Mouse (Mus musculus) cerebellum, postnatal 25 days (tissue): Measurements from ENCODE around the gene Slco2b1.
A peak's percentile ranks its signal among the peaks of the same experiment; 100 is the strongest.

Source experiments
- DNase-seq, 2 experiments: peaks; one replicate each; pipeline ENCODE4 v3.0.0; 2021; ENCODE audit warnings: mixed read lengths in 2 of 2

Slco2b1 gene

DNA sequence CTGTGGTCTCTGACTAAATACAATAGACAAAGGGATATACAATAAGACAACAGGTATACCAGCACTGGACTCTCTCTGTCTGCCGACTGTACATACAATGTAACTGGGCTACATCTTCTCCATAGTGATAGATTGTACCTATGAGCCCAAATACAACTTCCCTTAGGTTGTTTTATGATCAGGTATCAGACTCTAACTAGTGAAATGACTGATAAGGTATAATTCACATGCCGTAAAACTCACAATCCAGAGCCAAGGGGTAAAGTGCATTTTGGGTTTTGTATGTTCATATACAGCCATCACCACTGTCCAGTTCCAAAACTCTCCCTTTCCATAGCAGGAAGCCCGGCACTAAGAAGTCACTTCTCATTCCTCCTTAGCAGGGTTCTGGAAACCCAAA is 17.8 kb downstream of the Slco2b1 start:
- no peak for DNase-seq

DNA sequence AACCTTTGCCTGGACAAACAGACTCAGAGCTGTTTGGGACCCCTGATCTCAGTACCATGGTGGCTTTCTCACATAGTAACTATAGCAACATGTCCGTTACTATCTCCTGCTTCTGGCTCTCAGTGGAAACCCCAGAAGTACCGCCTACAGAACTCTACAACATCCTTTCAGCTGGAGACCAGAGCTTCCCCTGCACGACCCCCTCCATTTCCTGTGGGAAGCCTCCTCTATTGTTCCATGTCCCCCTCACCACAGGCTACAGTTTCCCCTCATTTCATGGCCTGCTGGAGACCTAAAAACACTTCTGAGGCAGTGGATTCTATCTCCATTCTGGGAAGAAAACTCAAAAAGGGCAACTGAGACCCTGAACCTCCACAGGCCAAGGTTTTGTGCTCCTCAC is 18.7 kb downstream of the Slco2b1 start:
- no peak for DNase-seq

- no peak for DNase-seq
These were observed 20.3 kb downstream of the Slco2b1 start for GRCm38 (mm10) chr7:99690819-99691218.

DNA sequence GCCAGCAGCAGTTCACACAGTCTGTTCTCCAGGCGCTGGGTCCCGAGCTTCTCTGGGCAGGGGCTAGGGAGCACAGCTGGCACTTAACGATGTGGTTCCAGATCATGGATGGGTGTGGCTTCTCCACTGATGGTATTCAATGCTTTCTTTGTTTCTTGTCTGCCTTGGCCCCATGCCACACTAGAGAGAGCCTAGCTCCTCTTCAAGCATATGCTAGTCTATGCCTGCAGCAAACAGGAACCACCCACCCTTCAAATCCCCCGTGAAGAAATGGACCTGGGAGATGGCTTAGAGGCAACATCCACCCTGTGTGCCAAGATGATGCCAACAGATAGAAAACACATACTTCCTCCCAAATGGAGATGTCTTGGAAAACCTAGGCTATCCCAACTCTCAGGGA is 27.1 kb downstream of the Slco2b1 start:
- no peak for DNase-seq

DNA sequence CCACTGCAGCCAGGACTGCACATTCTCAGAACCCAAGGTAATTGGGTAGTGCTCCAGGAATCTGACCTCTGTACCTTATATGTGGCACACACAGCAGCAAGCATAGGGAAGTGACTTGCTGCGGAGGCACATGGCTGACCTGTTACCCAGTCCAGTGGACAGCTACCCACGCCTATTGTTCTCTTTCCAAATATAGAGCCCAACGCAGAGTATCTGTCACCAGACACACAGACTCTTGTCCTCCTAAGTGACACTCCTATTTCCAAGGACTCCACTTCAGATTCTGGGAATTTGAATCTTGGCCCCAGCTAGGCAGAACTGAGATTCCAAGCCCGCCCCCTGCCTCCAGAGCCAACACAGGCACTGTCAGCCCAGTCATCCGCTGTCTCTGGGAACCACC is 30.4 kb downstream of the Slco2b1 start:
- DNase-seq = no peak

- no peak for DNase-seq
These were observed 36.2 kb downstream of the Slco2b1 start for GRCm38 (mm10) chr7:99674890-99675289.

DNA sequence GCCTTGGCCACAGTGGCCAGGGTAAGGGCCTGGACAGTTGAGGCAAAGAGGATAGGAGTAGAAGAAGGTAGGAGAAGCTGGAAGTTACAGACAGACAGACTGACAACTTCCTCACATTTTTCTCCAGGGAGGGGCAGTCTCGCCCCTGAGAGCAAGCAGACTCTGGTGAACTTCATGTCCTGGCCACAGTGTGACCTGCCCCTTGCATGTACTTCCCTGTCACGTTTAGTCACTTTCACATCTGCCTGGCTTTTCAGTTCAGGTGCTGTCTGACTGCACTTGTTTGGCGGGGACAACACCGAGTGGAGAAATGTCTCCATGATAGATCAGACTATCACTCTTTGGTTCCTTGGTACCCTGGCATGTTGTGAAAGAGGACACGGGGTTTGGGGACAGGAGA is 36.9 kb downstream of the Slco2b1 start:
- DNase-seq = no peak

- DNase-seq = no peak
These were observed 38.0 kb downstream of the Slco2b1 start for GRCm38 (mm10) chr7:99673188-99673587.

DNA sequence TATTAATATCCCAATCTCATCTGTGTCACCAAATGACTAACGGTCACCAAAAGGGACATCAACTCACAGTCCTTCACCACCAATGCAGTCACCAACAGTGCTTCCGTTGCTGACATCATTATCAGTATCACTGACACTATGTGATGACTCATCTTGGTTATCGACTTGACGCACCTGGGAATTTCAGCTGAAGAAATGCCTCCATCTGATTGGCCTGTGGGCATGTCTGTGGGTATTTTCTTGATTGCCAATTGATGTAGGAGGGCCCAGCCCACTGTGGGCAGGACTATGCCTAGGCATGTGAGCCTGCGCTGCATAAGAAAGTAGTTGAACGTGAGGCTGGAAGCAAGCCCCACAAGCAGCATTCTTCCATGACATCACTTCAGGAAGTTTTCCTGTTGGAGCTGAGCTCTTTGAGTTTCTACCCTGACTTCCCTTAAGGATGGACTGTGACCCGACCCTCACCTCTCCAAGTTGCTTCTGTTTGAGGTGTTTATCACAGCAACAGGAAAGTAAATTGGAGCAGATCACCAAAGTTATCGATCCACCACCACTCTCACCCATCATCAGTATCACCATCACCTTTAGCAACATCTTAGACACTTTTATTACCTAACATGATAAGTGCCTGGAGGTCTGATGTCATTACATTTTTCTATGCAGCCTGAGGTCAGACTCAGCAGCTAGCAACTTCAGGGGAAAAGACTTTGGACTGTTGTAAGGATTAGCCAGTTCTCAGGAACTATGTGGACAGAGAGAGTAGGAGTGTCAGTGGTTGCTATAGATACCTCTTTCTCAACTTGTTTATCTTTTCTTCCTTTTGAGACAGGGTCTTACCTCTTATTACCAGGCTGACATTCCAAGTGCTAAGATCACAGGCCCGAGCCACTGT is 39.4 kb downstream of the Slco2b1 start:
- no peak for DNase-seq

DNA sequence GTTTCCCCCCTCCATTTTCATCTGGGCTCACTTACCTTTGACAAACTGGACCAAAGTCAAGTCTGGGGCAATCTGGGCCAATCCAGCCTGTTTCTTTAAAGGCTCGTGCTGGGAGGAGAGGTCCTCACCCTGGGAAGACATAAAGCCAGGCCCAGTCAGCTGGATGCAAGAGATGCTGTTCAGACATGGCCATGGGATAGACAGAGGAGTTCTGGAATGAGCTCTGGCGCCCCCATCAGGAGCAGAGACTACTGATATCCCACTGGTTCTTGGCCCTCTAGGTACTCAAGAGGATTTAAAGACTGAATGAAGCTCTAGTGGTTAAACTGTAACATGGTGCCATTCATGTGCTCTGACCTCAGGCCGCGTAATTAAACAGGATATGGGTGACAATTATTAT is 40.2 kb downstream of the Slco2b1 start:
- no peak for DNase-seq

- DNase-seq = peak; percentile 40 to 68
These were observed 42.3 kb downstream of the Slco2b1 start for GRCm38 (mm10) chr7:99668802-99669201.

- no peak for DNase-seq
These were observed 44.0 kb downstream of the Slco2b1 start for GRCm38 (mm10) chr7:99667096-99667495.

DNA sequence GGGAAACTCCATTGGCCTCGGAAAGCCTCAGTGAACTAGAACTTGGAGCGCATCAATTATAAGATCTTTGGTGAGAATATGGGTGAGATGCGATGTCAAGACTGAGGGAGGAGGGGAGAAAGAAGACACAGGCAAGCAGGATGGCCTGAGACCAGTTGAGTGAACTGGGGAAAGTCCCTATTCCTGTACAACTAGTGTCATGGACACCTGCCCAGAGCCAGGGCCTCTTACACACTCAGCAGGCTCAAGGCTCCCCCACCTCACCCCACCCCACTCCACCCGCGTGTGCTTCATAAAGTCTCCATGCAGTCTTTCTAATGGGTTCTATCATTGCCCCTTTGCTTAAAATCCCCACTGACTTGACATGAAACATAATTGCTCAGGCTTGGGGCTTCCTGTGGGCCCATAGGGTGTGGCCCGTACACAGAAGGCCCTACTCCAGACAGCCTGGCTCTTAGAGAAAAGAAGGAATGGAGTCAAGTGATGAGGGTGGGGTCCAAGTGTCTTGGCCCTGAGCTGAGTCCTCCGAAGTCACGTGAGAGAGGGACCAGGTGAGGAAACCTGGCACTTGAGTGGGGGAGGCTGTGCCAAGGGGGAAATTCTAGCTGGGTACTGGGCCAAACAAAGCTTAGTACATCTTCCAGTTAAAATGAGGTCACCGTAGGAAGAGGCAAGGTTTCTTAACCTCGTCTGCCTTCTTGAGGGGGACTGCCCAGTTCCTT is 45.2 kb downstream of the Slco2b1 start:
- DNase-seq = no peak

DNA sequence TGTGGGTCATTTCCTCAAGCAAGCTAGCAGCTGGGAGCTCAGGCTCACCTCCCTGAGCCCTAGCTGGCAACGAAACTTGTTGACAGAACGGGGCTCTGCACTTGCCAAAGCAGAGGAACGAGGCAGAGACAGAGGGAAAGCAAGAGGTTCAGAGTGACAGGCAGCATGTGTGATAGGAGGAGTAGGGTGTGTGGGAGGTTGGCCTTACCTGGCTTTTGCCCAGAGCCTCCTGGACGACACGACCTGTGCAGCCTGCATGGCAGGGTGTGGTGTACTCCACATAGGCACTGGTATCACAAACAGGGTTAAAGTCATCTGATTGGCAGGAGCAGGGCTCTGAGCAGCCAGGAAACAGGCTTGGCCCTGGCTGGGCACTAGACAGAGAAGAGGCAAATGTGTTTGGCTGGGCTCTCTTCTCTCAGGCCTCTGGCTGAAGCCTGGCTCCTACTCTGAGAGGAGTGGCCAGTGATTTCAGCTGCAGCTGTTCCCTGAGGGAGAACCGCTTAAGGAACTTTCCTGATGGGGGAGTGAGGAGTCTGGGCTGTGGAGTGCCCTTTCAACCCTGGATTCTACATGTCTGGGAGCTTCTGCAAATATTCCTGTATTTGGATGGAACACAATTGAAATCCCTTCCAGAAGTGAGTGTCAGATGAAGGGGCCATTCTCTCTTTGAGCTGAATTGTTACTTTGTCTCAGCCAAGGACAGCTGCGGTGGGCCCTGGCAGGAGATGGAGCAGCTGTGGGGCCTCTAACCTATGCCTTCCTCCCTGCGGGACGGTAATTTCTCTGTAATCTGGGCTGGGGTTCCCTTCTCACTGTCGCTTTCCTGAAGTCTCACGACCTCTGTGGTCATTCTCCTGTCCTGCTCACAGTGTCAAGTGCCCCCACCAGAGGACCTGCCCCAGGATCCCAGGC is 46.3 kb downstream of the Slco2b1 start:
- peak; percentile 82 to 85 for DNase-seq

DNA sequence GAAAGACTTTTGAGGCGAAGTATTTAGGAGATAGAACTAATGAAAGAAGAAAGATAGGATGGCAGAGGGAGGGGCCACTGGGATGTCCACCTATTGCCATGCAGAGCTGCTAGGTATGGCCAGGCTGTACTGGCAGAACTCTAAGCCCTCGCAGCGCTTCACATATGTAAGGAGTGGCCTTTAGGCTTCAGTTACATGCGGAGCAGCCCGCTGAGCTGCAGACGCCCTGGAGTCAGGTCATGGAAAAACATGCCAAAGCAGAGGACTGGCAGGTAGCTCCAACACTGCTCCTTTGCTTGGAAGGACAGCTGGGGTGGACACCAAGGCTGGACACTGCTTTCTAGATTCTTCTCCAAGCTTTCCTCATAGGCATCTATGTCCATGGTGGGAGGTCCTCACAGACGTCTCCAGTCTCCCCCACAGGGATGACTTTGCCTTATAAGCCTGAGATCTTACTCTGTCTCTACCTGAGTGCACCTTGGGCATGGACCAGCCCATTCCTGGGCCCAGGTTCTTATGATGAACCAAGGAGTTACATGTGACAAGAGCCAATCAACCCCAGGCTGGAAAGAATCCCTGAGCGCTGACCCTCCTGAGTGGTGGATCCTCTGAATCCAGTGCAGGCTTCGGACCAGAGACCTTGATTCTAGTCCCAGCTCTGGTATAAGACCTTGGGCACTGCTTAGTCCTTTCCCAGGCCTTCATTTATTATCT is 47.5 kb downstream of the Slco2b1 start:
- no peak for DNase-seq

DNA sequence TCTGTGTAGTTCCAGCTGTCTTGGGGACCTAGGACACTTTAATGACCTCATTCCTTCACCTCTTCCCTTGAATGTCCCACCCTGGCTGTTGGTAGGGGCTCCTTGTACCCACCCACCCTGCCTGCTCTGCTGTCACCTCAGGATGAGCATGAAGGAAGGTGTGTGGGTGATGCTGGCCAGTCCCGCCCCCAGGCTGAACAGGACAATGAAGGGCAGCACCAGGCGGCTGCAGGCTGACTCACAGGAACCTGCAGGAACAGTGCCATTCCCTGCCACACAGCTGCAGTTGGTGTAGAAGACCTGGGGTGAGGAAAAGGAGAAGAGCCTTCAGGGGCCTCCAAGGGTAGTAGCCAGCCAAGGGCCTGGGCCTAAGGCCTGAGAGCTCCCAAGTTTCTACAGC is 48.8 kb downstream of the Slco2b1 start:
- DNase-seq = no peak

DNA sequence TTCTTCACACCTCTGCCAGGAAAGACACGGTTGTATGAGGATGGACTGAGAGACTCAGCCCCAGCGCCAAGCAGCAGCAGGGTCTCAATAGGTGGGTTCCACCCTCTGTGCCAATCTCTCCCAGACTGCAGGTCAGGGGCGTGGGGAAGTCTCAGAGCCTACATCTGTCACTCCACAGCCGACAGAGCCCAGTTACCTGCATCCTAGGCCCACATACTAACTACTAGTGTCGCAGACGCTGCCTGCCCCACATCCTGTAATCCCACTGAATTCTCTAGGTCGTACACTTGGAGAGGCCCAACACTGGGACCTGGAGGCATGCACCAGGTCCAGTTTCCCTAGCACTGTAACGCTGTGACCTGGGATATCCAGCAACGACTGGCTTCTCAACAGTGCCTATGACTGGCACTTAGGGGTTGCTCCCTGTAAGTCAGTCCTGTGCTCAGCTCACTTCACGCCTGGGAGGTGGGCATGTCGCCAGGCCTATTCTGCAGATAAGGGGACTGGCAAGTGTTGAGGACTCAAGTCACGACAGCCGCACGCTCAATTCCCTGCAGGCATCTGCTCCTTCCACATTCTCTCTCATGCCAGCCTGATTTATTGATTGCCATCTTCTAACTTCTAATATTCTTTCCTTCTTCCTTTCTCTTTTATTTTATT is 49.4 kb downstream of the Slco2b1 start:
- peak in 1 of 2 experiments; percentile 47 for DNase-seq

DNA sequence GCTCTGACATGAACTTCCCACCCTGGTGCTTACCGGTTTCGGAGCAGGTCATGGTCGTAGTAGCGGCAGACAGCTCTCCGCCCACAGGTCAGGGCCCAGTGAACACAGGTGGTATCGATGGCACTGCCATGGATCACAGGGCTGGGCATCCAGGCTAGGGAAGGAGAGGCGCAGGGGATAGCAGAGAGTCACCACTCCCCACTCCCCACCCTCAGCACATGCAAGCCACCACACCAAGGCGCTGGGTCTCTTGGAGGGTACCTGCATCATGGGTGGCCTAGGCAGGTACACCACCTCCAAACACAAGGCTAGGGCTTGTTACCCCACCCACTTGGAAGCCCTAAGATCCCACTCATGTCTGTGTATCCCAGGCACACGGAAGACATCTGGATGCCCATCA is 50.1 kb downstream of the Slco2b1 start:
- DNase-seq = no peak

DNA sequence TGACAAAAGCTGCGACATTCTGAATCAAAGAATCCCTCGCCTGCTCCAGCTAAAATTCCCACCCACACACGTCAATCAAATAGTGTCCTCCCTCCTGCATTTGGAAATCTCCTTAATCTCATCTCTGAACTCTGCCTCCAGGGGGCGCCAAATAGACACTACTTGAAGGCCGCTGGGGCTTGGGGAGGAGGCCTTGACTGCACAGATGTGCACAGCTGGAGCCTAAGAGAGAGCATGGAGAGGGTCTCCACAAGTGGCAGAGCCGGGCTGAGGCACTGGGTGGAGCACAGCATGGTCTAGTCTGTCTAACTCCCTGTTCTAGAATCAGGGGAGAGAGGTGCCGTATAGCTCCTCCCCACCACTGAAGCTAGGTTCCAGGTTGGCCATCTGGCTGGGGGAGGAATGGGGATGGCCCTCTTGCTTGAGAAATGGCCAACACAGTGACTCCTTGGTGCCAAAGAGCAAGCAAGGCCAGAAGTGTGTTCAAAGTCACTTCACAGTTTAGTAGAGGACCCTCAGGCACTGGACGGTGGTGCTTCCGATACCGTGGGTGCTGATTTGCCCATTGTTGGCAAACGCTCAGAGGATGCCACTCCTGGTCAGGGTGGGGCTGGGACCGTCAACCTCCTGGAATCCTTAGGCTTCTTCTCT is 51.6 kb downstream of the Slco2b1 start:
- peak; percentile 64 to 79 for DNase-seq

DNA sequence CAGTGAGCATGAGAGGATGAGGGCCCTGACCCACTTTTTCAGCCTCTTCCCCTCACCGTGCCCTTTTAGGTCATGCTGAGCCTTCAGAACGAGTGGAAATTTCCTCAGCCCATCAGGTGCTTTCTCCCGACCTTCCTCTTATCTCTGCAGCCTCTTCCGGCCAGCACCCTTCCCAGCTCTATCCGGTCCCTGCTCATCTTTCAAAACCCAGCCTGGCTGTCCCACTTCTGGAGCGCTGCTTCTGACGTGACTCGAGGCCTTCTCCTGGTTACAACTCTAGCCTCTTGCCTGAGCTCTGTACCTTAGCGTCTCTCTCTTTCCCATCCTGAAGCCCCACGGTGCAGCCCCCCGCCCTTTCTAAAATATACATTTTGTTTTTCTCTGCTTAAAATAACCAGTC is 56.9 kb downstream of the Slco2b1 start:
- DNase-seq = no peak

- DNase-seq = no peak
These were observed 61.6 kb downstream of the Slco2b1 start for GRCm38 (mm10) chr7:99649585-99649984.
